Mouse (Mus musculus): Measurements from ENCODE around the gene Fam171a1.

GRCm38 (mm10) chr2:3157661-3158344, 43.8 kb downstream of the Fam171a1 start:
- TF ChIP-seq CTCF (IDR thresholded peaks at IDR 0.05; ENCODE audit: low read depth) (no peak), EP300 (IDR thresholded peaks at IDR 0.05; ENCODE audit: low read depth) (no peak)

Data from liver, embryonic 14.5 days (tissue).